Mouse (Mus musculus): ENCODE measurements at regions not wholly inside any gene's neighbourhood (a gene's known extent, or its start where the extent isn't known, plus 50 kb on each side); places are given as distances from the start of the nearest gene placed in this dataset.

DNA sequence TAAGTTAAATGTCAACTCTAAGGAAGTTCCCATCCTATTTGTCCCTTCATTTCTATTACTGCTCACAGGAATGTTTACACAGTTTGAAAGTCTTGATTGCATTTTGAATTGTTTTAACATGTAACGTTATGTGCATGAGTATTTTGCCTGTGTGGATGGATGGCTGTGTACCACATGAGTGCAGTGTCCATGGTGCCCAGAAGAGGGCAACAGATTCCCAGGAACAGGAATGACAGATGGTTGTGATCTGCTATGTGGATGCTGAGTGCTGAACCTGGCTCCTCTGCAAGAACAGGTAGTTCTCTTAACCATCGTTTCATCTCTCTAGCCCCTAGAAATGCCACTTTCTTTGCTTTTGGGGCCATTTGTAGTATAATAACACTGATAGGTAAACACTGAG, 597.9 kb upstream of the Zwint start:
- DNase-seq (ENCODE audit: low spot score in 2 of 2), result no peak

GRCm38 (mm10) chr10:72071185-72071718, 583.4 kb upstream of the Zwint start:
- no peak for DNase-seq (ENCODE audit: low spot score in 2 of 2)

GRCm38 (mm10) chr10:72078363-72078762, 576.3 kb upstream of the Zwint start:
- DNase-seq (ENCODE audit: low spot score in 2 of 2), result no peak

GRCm38 (mm10) chr10:72096951-72097350, 557.7 kb upstream of the Zwint start:
- no peak for DNase-seq (ENCODE audit: low spot score in 2 of 2)

DNA sequence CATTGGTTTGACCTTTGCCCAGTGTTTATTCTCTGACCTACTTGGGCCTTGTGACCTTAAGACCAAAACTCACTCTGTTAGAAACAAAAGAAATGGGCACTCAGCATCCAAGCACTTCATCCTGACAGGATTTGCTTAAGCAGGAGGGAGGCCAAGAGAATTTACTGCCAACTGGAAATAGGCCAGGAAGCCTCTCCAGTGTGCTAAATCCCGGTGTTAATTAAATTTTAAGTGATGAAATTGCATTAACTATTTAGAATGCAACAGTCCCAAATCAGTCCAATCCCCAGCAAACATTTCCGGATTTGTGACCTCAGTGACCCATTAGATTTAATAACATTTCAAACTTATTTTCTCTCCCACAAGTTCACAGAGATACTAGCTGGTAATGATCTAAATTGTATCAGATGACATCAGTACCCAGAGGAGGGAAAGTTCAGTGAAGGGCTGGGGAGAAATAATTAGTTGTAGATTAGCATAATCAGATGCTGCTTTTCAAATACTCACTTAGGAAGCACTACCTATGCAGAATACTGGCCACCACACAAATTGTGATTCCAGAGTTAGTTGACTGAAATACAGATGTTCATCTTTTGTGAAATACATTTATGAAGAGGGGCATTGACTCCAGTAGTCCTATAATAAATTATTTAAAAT, 555.4 kb upstream of the Zwint start:
- DNase-seq (ENCODE audit: low spot score in 2 of 2), result peak in 1 of 2 experiments; percentile 26

DNA sequence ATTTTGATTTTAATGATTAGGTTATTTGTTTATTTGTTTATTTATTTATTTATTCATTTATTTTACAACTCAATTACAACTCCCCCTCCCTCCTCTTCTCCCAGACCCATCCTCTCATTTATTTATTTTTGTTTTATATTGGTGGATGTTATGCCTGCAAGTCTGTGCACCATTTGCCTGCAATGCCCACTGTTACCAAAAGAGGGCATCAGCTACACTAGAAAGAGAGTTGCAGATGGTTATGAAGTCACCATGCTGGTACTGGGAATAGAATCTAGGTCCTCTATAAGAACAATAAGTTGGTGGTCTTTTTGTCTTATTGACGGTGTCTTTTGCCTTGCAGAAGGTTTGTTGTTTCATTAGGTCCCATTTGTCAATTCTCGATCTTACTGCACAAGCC, 535.2 kb upstream of the Zwint start:
- DNase-seq (ENCODE audit: low spot score in 2 of 2), result no peak

- DNase-seq (ENCODE audit: low spot score in 2 of 2), result no peak
Measured at GRCm38 (mm10) chr10:72132407-72132806, 522.2 kb upstream of the Zwint start.

Measured in cerebellum, postnatal 4 days (tissue).